Mouse (Mus musculus) spleen, adult 2 months (tissue): ENCODE results near the gene Mettl27.

Experiments
- CTCF ChIP-seq: fragments of 200-500 bp; IDR thresholded peaks from 2 replicates; pipeline ENCODE4 v1.5.1; 2011; ENCODE audit warnings: mild to moderate bottlenecking, inconsistent platforms; ENCODE audit not compliant: insufficient read depth, insufficient read length, insufficient replicate concordance; ENCODE audit errors: extremely low read depth
- POLR2A ChIP-seq: fragments of 200-500 bp; IDR thresholded peaks from 2 replicates; pipeline ENCODE4 v1.6.1; 2011; ENCODE audit warnings: low read depth, low read length, inconsistent platforms

DNA sequence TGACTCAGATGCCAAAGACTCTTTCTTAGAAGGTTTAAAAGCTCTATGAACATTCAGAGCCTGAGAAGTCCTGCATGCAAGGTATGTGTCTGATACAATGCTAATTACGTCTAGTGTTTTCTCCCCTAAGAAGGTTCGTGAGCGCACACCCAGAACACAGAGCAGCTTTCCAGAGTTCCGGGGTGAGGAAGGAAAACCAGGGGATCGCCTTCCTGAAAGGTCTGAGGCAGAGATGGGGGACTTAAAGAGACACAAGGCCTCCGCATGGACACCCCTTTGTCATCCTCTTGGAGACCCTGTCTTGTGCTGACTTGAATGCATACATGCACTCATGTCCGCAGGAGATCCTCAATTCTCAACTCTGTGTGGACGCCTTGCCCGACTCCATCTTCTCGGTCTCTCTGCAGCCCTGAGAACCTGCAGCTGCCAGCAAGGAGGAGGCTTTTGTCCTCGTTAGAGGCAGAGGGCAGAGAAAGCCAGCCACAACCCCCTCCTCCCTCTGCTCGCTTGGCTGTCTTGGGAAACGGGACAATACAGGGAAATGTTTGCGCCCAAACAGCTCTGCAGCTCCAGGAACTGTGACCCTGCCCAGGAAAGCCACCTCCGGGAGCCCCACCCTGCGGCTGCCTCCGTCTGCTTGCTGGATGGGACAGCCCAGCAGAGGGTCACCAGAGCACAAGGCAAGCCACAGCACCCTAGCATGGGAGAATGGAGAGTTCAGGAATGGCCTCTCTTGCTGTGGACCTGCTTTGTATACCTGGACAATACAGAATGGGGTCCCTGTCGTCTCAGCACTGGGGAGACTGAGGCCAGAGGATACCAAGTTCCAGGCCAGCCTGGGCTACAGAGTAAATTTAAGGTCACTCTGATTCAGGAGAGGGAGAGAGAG lies 44.5 kb upstream of the Mettl27 start:
- TF ChIP-seq CTCF: no peak
- TF ChIP-seq POLR2A: no peak
